Mouse (Mus musculus) E14TG2a.4 (cell line): Measurements from ENCODE around the gene Gpr137.
"Not testable (repeated sequence)": the region's sequence is repeated elsewhere in the genome, so short reads cannot be mapped to it uniquely, and the experiment has no call there.

ENCODE experiments used
- H3K27me3 ChIP-seq: 2 replicates; pipeline ENCODE4 v1.6.1; 2014; ENCODE audit warnings: low read length, control low read depth; ENCODE audit not compliant: insufficient read depth
- H3K36me3 ChIP-seq: 2 replicates; pipeline ENCODE4 v1.6.1; 2014; ENCODE audit warnings: low read length, control low read depth; ENCODE audit not compliant: insufficient read depth
- H3K4me1 ChIP-seq: replicated peaks from 2 replicates; pipeline ENCODE4 v1.6.1; 2014; ENCODE audit warnings: low read depth, low read length, control low read depth
- H3K4me3 ChIP-seq: replicated peaks from 2 replicates; pipeline ENCODE4 v1.5.1; 2014; ENCODE audit warnings: mild to moderate bottlenecking, low read length
- H3K9me3 ChIP-seq: 2 replicates; pipeline ENCODE4 v1.6.1; 2014; ENCODE audit warnings: low read length, control low read depth
- CTCF ChIP-seq: conservative IDR thresholded peaks from 2 replicates; pipeline ENCODE4 v1.5.1; 2014; ENCODE audit warnings: low read length
- NANOG ChIP-seq: IDR thresholded peaks from 2 replicates; pipeline ENCODE4 v1.6.1; 2014; ENCODE audit warnings: borderline replicate concordance, low read length, mixed read lengths
- POU5F1 ChIP-seq: IDR thresholded peaks from 2 replicates; pipeline ENCODE4 v1.6.1; 2014; ENCODE audit warnings: low read length, borderline replicate concordance

Gpr137 gene

GRCm38 (mm10) chr19:6942249-6942691 is at the start of gene Gpr137:
TSS of gene Gpr137 (minus strand) at chr19:6942480.
- Histone ChIP-seq H3K4me1 (peaks cover 53% of the 10 kb centered on the region), H3K4me3 (peak within 1 kb of the TSS; percentile 95), H3K9me3 (no peaks in the 10 kb centered on the region), H3K27me3 (0 out of 2 replicates have a peak, but pooled peaks cover 3% of the 10 kb centered on the region), H3K36me3 (peaks cover 18% of the 10 kb centered on the region)
- TF ChIP-seq NANOG (no peak), CTCF (no peak), POU5F1 (no peak)

GRCm38 (mm10) chr19:6991166-6991565 is 48.9 kb upstream of the Gpr137 start:
- Histone ChIP-seq H3K36me3 (peaks cover 10% of the 10 kb centered on the region), H3K4me1 (peaks cover 79% of the 10 kb centered on the region)
- not testable (repeated sequence) for H3K27me3 ChIP-seq, H3K9me3 ChIP-seq, H3K4me3 ChIP-seq

GRCm38 (mm10) chr19:6990712-6991111 is 48.4 kb upstream of the Gpr137 start:
- Histone ChIP-seq H3K4me1 (peaks cover 82% of the 10 kb centered on the region), H3K4me3 (no peak overlapping the region), H3K9me3 (no peaks in the 10 kb centered on the region), H3K36me3 (peaks cover 15% of the 10 kb centered on the region), H3K27me3 (no peaks in the 10 kb centered on the region)
- TF ChIP-seq POU5F1 = no peak
- no peak for TF ChIP-seq CTCF
- no peak for TF ChIP-seq NANOG

GRCm38 (mm10) chr19:6989251-6989650 is 47.0 kb upstream of the Gpr137 start:
- H3K9me3 ChIP-seq = no peaks in the 10 kb centered on the region
- TF ChIP-seq POU5F1 = no peak
- TF ChIP-seq CTCF = no peak
- TF ChIP-seq NANOG = no peak
- H3K36me3 ChIP-seq = peaks cover 29% of the 10 kb centered on the region

GRCm38 (mm10) chr19:6987904-6988285 is 45.6 kb upstream of the Gpr137 start:
- TF ChIP-seq CTCF (no peak), POU5F1 (no peak), NANOG (no peak)
- Histone ChIP-seq H3K36me3 (peaks cover 41% of the 10 kb centered on the region), H3K4me3 (peak overlapping the region; percentile 86), H3K9me3 (no peaks in the 10 kb centered on the region), H3K27me3 (no peaks in the 10 kb centered on the region), H3K4me1 (peaks cover 82% of the 10 kb centered on the region)

More at GRCm38 (mm10) chr19:6989251-6989650, 47.0 kb upstream of the Gpr137 start:
- Histone ChIP-seq H3K4me3 (peak overlapping the region; percentile 32; the same call in 1 of the 2 replicates), H3K4me1 (peaks cover 82% of the 10 kb centered on the region), H3K27me3 (no peaks in the 10 kb centered on the region)

GRCm38 (mm10) chr19:6987061-6987903 is 45.0 kb upstream of the Gpr137 start, which contains the start of gene Vegfb:
TSS of gene Vegfb (minus strand) at chr19:6987651.
- no peaks in the 10 kb centered on the region for H3K9me3 ChIP-seq
- no peaks in the 10 kb centered on the region for H3K27me3 ChIP-seq
- H3K4me1 ChIP-seq = peaks cover 83% of the 10 kb centered on the region
- H3K4me3 ChIP-seq = peak within 1 kb of the TSS; percentile 86
- peaks cover 47% of the 10 kb centered on the region for H3K36me3 ChIP-seq
- TF ChIP-seq CTCF (no peak), NANOG (no peak), POU5F1 (no peak)

GRCm38 (mm10) chr19:6985951-6986708 is 43.9 kb upstream of the Gpr137 start:
- Histone ChIP-seq H3K36me3 (peaks cover 57% of the 10 kb centered on the region), H3K27me3 (no peaks in the 10 kb centered on the region), H3K4me3 (peak overlapping the region; percentile 86), H3K9me3 (no peaks in the 10 kb centered on the region), H3K4me1 (peaks cover 82% of the 10 kb centered on the region)
- TF ChIP-seq CTCF (no peak), POU5F1 (no peak), NANOG (no peak)

- Histone ChIP-seq H3K4me3 (peak overlapping the region; percentile 86), H3K27me3 (no peaks in the 10 kb centered on the region), H3K36me3 (peaks cover 57% of the 10 kb centered on the region), H3K4me1 (peaks cover 77% of the 10 kb centered on the region), H3K9me3 (no peaks in the 10 kb centered on the region)
- no peak for TF ChIP-seq CTCF
- TF ChIP-seq NANOG = no peak
- TF ChIP-seq POU5F1 = no peak
These were observed 43.0 kb upstream of the Gpr137 start for GRCm38 (mm10) chr19:6985300-6985699.
